Mouse (Mus musculus): ENCODE data around the gene Kcnh3.
A peak's percentile ranks its signal among the peaks of the same experiment; 100 is the strongest.

Kcnh3 gene

DNA sequence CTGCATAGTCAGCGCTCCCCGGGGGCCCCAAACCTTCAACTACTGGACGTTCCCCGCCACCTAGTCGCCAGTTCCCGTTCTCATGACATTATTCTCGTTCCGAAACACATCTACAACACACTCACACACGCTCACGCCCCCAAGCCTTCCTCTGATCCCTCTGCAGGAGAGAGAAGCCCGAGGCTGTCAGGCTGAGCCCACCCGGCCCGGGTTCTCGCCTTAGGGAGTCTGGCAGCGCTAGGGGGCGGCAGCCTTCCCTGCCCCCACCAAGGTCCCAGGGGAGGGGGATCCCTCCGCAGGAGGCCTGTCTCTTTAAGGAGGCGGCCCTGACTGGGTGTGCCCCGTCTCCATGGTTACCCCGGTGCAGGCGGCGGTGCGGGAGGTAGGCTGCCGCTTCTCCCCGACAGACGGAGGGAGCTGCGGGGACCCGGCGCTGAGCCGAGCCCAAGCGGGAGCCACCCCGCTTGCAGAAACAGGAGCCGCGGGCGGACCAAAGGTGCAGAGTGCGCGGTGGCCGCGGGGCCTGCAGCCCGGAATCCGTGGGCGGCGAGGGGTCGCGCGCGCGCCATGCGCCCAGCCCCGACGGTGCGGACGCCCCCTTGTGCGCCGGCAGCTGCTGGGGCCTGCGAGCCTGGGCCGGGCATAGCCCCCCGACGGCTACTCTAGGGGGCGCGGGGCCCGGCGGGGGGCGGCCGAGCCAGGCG, at the start of gene Kcnh3:
TSS of gene Kcnh3 (plus strand) at position 654 of the 704 bp plus-strand sequence.
- DNase-seq (ENCODE audit: low read depth), result peak; percentile 28

GRCm38 (mm10) chr15:99179639-99180038, 45.0 kb upstream of the Kcnh3 start:
- no peak for DNase-seq (ENCODE audit: low read depth)

- DNase-seq (ENCODE audit: low read depth), result no peak
Measured at GRCm38 (mm10) chr15:99184217-99184914, 40.3 kb upstream of the Kcnh3 start.

- DNase-seq (ENCODE audit: low read depth), result no peak
Measured at GRCm38 (mm10) chr15:99194358-99194757, 30.3 kb upstream of the Kcnh3 start.

DNA sequence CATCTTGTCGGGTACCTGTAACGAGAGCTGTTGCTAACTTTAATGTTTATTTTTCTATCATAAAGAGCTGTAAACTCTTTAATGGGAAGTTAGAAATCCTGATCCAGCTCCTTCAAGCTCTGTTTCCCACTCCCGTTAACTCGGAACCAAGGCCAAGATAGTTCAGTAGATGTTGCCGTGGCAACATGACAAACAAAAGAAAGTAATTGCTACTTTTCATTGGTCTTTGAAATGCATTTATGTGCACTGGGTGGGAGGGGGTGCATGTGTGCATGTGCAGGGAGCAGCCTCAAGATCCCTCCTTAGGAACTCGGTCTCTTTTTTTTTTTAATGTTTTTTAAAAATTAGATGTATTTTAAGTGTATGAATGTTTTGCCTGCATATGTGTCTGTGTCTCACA, 29.6 kb upstream of the Kcnh3 start:
- DNase-seq (ENCODE audit: low read depth), result no peak

DNA sequence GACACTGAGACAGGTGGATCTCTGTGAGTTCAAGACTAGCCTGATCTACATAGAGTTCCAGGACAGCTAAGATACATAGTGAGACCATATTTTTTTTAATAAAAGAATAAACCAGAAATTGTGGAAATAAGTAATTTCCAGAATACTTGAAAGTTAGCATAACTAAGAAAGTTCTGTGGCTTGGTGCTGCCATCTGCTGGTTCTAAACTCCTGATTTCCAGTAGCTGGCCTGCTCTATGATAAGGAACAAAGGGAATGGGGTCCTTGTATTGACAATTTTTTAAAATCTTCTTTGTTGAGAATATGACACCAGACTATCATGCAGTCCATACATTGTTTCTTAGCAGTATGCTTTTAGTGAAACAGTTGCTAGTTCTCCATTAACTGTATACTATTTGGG, 25.9 kb upstream of the Kcnh3 start:
- DNase-seq (ENCODE audit: low read depth), result peak; percentile 76

DNA sequence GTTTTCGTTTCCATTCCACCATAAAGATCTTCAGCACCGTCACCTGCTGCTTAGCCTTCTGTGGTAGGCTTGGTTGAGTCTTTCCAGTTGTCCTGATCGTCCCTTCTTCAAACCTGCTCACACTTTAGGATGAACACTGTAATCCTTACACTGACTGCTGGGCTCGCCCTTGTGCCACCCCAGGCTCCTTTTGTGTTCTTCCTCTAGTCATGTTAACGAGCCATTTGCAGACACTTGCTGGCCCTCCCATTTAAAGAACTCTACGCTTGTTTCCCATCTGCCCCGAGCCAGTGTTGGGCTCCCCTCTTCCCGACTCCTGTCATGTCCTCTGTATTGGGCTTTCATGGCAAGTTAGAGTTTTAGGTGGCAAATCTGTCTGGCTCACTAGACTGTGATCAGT, 18.7 kb upstream of the Kcnh3 start:
- DNase-seq (ENCODE audit: low read depth), result no peak

- DNase-seq (ENCODE audit: low read depth), result no peak
Measured at GRCm38 (mm10) chr15:99213183-99213582, 11.5 kb upstream of the Kcnh3 start.

DNA sequence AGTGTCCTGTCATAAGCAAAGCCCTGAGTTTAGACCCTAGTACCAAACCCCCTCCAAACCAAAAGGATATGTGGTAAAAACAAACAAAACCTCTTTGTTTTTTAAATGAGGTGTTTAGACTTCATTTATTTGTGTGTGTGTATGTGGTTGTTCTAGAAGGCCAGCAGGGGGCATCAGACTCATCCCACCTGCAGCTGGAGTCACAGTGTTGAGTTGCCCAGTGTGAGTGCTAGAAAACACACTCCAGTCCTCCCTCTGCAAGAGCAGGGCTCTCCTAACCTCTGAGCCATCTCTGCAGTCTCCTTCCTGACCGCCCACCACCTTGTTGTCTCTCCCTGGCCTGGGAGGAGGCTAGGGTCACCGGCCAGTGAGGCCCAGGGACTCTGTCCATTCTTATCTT, 9.7 kb upstream of the Kcnh3 start:
- peak; percentile 29 for DNase-seq (ENCODE audit: low read depth)

GRCm38 (mm10) chr15:99215741-99216463, 8.8 kb upstream of the Kcnh3 start:
- peak; percentile 34 for DNase-seq (ENCODE audit: low read depth)

DNA sequence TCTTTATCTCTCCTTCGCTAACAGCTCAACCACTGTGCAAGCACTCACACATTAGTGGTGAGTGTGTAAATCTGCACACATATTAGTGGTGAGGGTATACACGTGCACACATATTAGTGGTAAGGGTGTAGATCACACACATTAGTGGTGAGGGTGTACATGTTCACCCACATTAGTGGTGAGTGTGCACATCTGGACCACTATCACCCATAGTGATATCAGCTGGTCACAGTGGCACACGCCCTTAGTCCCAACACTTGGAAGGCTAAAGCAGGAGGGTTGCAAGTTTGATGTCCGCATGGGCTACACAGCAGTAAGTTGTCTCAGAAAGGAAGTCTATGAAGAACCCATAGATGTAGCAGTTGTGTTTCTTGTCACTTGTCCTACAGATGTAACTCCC, 7.0 kb upstream of the Kcnh3 start:
- DNase-seq (ENCODE audit: low read depth), result no peak

GRCm38 (mm10) chr15:99221315-99221952, 3.2 kb upstream of the Kcnh3 start:
- DNase-seq (ENCODE audit: low read depth), result no peak

DNA sequence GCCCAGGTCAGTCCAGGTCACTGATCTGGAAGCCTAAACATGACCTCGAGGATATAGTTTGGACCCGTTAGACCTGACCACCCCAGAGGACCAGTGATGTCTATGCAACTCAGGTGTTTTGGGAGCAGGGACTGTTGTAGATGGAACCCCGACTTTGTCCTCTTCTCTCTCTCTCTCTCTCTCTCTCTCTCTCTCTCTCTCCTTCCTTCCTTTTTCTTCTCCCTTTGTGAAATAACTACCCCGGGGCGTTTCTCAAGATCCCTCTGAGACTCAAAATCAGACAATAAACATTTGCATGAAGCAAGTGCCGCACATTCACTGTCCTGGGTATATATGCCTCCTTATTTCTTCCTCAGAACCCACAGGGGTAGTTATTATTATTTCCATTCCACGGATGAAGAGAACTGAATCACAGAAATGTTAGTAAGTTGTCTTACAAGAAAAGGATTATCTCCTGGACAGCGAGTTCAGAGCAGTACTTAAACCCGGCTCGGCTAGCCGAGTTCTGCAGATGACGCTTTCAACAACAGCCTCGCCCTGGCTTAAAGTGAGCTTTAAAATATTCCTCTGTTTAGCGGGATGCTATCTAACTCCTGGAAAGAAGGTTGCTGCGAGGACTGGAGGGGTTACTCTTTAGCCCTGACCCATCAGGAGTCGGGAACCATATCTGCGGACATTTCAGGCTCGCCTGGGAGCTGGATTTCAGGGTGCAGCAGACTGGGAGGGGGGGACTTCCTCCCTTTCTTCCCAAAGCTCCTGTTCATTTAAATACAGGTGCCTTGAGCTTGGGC, 1.7 kb upstream of the Kcnh3 start:
- DNase-seq (ENCODE audit: low read depth), result no peak

DNA sequence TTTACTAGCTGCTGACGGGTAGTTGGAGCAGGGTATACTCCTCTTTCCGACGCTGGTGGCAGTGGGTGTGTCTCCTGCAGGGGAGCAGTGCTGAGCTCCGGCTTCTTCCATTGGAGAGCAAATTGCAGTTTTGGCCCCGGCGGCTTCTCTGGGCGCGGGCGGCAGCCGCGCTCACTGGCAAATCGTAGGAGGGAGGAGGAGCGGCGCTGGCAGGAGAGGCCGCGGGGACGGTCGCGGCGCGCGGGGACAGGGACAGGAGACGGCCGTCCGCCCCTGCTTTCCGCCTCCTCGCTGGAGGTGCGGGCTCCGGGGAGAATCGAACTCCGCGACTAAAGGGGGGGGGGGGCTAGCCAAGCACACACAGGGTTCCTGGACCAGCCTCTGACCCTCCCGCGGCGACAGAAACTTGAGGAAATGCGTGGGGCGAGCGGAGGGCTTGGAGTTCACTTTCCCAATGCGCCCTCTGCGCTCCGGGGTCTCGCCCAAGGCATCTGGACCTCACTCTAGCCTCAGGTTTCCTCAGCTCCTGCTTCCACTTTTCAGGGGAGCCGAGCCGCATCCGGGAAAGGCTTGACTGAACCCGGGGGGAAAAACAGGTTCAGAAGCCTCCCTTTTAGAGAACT, 965 bp upstream of the Kcnh3 start:
- DNase-seq (ENCODE audit: low read depth), result peak; percentile 27

- DNase-seq (ENCODE audit: low read depth), result peak; percentile 38
Measured at GRCm38 (mm10) chr15:99225081-99225810, 585 bp downstream of the Kcnh3 start.

GRCm38 (mm10) chr15:99226090-99226489, 1.4 kb downstream of the Kcnh3 start:
- no peak for DNase-seq (ENCODE audit: low read depth)

GRCm38 (mm10) chr15:99231998-99232397, 7.3 kb downstream of the Kcnh3 start:
- DNase-seq (ENCODE audit: low read depth), result no peak

GRCm38 (mm10) chr15:99233719-99234118, 9.1 kb downstream of the Kcnh3 start:
- no peak for DNase-seq (ENCODE audit: low read depth)

DNA sequence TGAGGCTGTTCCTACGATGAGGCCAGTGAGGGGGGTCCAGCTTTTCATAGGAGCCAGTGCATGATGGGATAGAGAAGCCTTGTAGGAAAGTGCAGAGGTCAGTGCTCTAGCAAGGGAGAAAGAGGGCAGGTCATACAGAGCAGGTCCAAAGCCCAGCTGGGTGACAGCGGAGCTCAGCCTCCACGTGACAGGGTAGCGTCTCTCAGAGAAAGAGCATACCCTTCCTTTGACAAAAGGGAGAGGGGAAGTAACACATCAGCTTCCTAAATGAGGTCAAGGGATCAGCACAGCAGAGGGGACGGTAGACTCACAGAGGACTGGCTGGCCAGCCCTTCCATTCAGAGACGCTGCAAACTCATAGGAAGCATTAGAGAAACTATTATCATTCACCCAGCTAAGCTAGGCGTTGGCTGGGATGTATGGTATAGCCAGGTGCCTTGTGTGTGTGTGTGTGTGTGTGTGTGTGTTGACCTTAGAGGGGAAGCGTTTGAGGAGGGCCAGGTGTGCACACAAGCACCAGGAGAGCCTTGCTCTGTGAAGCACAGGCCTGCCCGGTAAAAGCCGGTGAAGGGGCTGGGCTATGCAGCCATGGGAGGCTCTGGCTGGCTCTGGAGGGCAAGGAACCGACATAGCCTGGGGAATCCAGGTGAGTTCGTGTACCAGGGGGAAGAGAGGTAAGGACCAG, 9.8 kb downstream of the Kcnh3 start:
- DNase-seq (ENCODE audit: low read depth), result no peak

DNA sequence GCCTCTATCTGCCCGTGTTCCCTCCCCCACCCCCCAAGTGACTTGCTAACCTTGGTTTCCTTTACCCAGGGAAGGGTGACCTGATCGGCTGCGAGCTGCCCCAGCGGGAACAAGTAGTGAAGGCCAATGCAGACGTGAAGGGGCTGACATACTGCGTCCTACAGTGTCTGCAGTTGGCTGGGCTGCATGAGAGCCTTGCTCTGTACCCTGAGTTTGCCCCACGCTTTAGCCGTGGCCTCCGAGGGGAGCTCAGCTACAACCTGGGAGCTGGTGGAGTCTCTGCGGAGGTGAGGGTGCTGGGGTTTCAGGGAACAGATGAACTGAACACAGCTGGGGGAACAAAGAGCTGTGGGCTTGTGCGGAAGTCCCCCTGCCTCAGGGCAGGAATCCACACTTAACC, 13.3 kb downstream of the Kcnh3 start:
- no peak for DNase-seq (ENCODE audit: low read depth)

All from NIH3T3 (cell line).